Mouse (Mus musculus) frontal cortex, postnatal 14 days (tissue): ENCODE measurements around the gene Thrb.
"Not testable (repeated sequence)": the region's sequence is repeated elsewhere in the genome, so short reads cannot be mapped to it uniquely, and the experiment has no call there.

Experiments
- DNase-seq, 2 experiments: peaks; one replicate each; pipeline ENCODE4 v3.0.0; 2022; ENCODE audit warnings: low spot score in 2 of 2

Gene Thrb

GRCm38 (mm10) chr14:17934779-17935178 is 274.7 kb downstream of the Thrb start:
- DNase-seq: not testable (repeated sequence)

- no peak for DNase-seq
Measured at GRCm38 (mm10) chr14:17954038-17954437, 294.0 kb downstream of the Thrb start.

- DNase-seq: no peak
Measured at GRCm38 (mm10) chr14:17959901-17960300, 299.8 kb downstream of the Thrb start.

- peak; percentile 19 to 52 for DNase-seq
Measured at GRCm38 (mm10) chr14:17967117-17967726, 307.2 kb downstream of the Thrb start.

- DNase-seq: no peak
Measured at GRCm38 (mm10) chr14:17972132-17972531, 312.1 kb downstream of the Thrb start.

GRCm38 (mm10) chr14:17972665-17973064 is 312.6 kb downstream of the Thrb start:
- no peak for DNase-seq

GRCm38 (mm10) chr14:17975786-17976185 is 315.7 kb downstream of the Thrb start:
- no peak for DNase-seq

GRCm38 (mm10) chr14:17978259-17978658 is 318.2 kb downstream of the Thrb start:
- DNase-seq: no peak

GRCm38 (mm10) chr14:17981258-17981657 is 321.2 kb downstream of the Thrb start:
- DNase-seq: no peak

- DNase-seq: no peak
Measured at GRCm38 (mm10) chr14:17982017-17982416, 322.0 kb downstream of the Thrb start.

- no peak for DNase-seq
Measured at GRCm38 (mm10) chr14:17983390-17983789, 323.3 kb downstream of the Thrb start.

- DNase-seq: no peak
Measured at GRCm38 (mm10) chr14:17983839-17984238, 323.8 kb downstream of the Thrb start.

GRCm38 (mm10) chr14:17988580-17988979 is 328.5 kb downstream of the Thrb start:
- no peak for DNase-seq

GRCm38 (mm10) chr14:17989182-17989581 is 329.1 kb downstream of the Thrb start:
- no peak for DNase-seq

- no peak for DNase-seq
Measured at GRCm38 (mm10) chr14:17990186-17990585, 330.1 kb downstream of the Thrb start.

- no peak for DNase-seq
Measured at GRCm38 (mm10) chr14:18001886-18002285, 341.8 kb downstream of the Thrb start.

GRCm38 (mm10) chr14:18003686-18004085 is 343.6 kb downstream of the Thrb start:
- no peak for DNase-seq

GRCm38 (mm10) chr14:18008524-18008923 is 348.5 kb downstream of the Thrb start:
- no peak for DNase-seq

- no peak for DNase-seq
Measured at GRCm38 (mm10) chr14:18016604-18017003, 356.5 kb downstream of the Thrb start.

- no peak for DNase-seq
Measured at GRCm38 (mm10) chr14:18020128-18020527, 360.1 kb downstream of the Thrb start.

- no peak for DNase-seq
Measured at GRCm38 (mm10) chr14:18020636-18021035, 360.6 kb downstream of the Thrb start.

GRCm38 (mm10) chr14:18021726-18022125 is 361.7 kb downstream of the Thrb start:
- DNase-seq: no peak

- DNase-seq: no peak
Measured at GRCm38 (mm10) chr14:18022351-18022750, 362.3 kb downstream of the Thrb start.

GRCm38 (mm10) chr14:18027867-18028266 is 367.8 kb downstream of the Thrb start:
- no peak for DNase-seq
